Mouse (Mus musculus) urinary bladder, adult 18-20 months (tissue): ENCODE data around the gene Ttc3.

Experiments
- DNase-seq, 2 experiments: peaks; one replicate each; pipeline ENCODE4 v3.0.0; 2022; ENCODE audit warnings: low spot score in 2 of 2, mixed read lengths in 2 of 2

Gene Ttc3

DNA sequence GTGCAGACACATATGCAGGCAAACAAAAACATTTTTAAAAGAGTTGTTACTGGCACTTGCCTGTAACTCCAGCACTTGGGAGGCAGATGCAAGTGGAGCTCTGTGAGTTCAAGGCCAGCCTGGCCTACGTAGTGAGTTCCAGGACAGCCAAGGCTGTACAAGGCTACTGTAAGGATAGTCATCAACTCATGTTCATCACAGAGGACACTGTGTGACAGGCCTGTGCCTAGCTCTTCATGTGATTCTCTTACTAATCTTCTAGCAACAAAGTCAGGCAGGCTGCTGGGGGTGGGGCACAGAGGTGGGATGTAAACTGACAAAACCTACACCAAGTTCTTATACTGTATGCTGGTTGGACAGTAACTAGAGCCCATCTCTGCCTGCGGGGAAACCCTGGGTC, 136.7 kb downstream of the Ttc3 start:
- DNase-seq, result no peak

DNA sequence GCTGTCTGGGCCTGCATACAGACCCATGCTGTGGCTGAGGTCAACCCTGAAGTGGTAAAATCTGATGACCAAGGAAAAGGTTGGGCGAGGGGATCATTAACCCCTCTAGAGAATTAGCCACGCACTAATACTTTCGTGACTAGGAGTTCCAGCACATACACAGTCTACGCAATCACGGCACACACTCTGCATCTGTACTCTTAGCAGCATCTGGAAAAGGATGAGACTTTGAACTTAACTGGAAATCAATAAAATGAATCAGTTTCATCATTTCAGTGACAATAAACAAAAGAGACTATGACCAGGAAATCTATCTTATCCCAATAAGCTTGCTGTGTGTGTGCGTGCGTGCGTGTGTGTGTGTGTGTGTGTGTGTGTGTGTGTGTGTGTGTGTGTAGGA, 138.4 kb downstream of the Ttc3 start:
- DNase-seq, result no peak

DNA sequence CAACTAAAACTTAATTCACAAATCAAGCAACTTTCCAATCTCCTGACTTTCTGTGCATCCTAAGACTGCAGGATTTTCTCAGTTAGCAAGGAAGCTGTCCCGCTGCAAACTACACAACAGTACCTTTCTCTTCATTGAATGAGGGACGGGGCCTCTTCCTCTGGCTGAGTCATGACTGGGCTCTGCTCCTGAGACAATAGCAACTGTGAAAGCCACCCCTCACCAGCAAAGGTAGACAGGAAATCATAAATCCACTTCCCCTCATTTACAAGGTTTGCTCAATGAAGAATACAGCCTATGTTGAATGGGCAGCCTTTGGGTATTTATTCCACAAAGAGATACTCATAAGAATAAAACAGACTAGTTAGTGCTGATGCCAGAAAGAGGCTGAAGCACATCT, 139.6 kb downstream of the Ttc3 start:
- DNase-seq, result no peak

DNA sequence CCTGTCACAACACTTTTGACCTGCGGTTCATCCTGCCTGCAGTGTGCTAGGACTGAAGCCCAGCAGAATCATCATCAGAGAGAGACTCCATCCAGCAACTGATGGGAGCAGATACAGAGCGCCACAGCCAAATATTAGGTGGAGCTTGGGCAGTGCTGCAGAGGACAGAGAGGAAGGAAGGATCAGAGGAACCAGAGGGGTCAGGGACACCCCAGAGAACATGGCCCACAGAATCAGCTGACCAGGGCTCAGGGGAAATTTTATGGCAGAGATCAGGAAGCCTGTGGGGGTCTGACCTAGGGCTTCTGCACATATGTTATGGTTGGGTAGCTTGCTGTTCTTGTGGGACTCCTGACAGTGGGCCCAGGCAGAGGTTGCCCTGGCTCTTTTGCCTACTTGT, 147.2 kb downstream of the Ttc3 start:
- no peak for DNase-seq
